Mouse (Mus musculus) limb, embryonic 13.5 days (tissue): ENCODE results near the gene Rab40c. TPM values are rescaled to one million over a fixed set of nuclear protein-coding genes. Genes with fewer than 3 reads are reported as not detected.
A peak's percentile ranks its signal among the peaks of the same experiment; 100 is the strongest.

Experiments used
- ATAC-seq: fragments of 200-750 bp; cut with Nextera tagmentation; 2 replicates; pipeline ENCODE4 v1.8.0; 2017; ENCODE audit warnings: low read depth, moderate number of reproducible peaks, moderate TSS enrichment; ENCODE audit not compliant: low FRiP score
- H3K27ac ChIP-seq: fragments of 300-500 bp; sonication (generic); 2 replicates; pipeline ENCODE4 v1.5.1; 2015; ENCODE audit warnings: inconsistent platforms, mild to moderate bottlenecking, moderate library complexity
- H3K27me3 ChIP-seq: fragments of 300-500 bp; sonication (generic); 2 replicates; pipeline ENCODE4 v1.6.1; 2015; ENCODE audit warnings: mild to moderate bottlenecking, inconsistent platforms
- H3K36me3 ChIP-seq: fragments of 300-500 bp; sonication (generic); 2 replicates; pipeline ENCODE4 v1.6.1; 2015; ENCODE audit warnings: inconsistent platforms, mild to moderate bottlenecking, moderate library complexity
- H3K4me1 ChIP-seq: fragments of 300-500 bp; sonication (generic); 2 replicates; pipeline ENCODE4 v1.6.1; 2015; ENCODE audit warnings: inconsistent platforms
- H3K4me2 ChIP-seq: fragments of 300-500 bp; sonication (generic); replicated peaks from 2 replicates; pipeline ENCODE4 v1.6.1; 2015; ENCODE audit warnings: inconsistent platforms, mild to moderate bottlenecking, moderate library complexity
- H3K4me3 ChIP-seq: fragments of 300-500 bp; sonication (generic); 2 replicates; pipeline ENCODE4 v1.5.1; 2015; ENCODE audit warnings: moderate library complexity, mild to moderate bottlenecking, inconsistent platforms
- H3K9ac ChIP-seq: fragments of 300-500 bp; sonication (generic); 2 replicates; pipeline ENCODE4 v1.6.1; 2015; ENCODE audit warnings: mild to moderate bottlenecking, inconsistent platforms
- H3K9me3 ChIP-seq: fragments of 300-500 bp; sonication (generic); 2 replicates; pipeline ENCODE4 v1.6.1; 2016; ENCODE audit warnings: inconsistent platforms
- WGBS: fragments of 180-500 bp; shearing (Covaris S2); methylation state at CpG from one replicate; pipeline ENCODE4 v1.1.7; 2015; 5-methylcytosine and 5-hydroxymethylcytosine counted together
- polyA plus RNA-seq: library from polyadenylated mRNA; unstranded; fragments of >200 nt; fragmentation: Nextera tagmentation; extraction: Ambion mirVana; gene quantifications from 2 replicates; pipeline ENCODE4 v1.2.1, GENCODE M21; 2015

Gene Rab40c
- polyA plus RNA-seq, 1 experiment from 2014 or later: 37.6 TPM

- Histone ChIP-seq H3K4me2 (no peak overlapping the region), H3K4me3 (no peak overlapping the region), H3K9ac (no peak overlapping the region), H3K27me3 (no peaks in the 10 kb centered on the region), H3K36me3 (peaks cover 74% of the 10 kb centered on the region), H3K27ac (no peak overlapping the region), H3K4me1 (0 out of 2 replicates have a peak, but pooled peaks cover 1% of the 10 kb centered on the region), H3K9me3 (no peaks in the 10 kb centered on the region)
- WGBS: 89% methylated on average over 10 of the region's 10 CpGs
- ATAC-seq: no peak
Observed at GRCm38 (mm10) chr17:25887467-25887866, 32.1 kb downstream of the Rab40c start.

GRCm38 (mm10) chr17:25886806-25887205 lies 32.7 kb downstream of the Rab40c start:
- H3K9ac ChIP-seq: no peak overlapping the region
- no peaks in the 10 kb centered on the region for H3K27me3 ChIP-seq
- no peak overlapping the region for H3K27ac ChIP-seq
- H3K36me3 ChIP-seq: peaks cover 80% of the 10 kb centered on the region
- no peak for ATAC-seq
- no peak overlapping the region for H3K4me3 ChIP-seq
- no peak overlapping the region for H3K4me2 ChIP-seq
- 0 out of 2 replicates have a peak, but pooled peaks cover 5% of the 10 kb centered on the region for H3K4me1 ChIP-seq
- no peaks in the 10 kb centered on the region for H3K9me3 ChIP-seq

- Histone ChIP-seq H3K4me3 (no peak overlapping the region), H3K36me3 (peaks cover 80% of the 10 kb centered on the region), H3K27me3 (no peaks in the 10 kb centered on the region), H3K4me2 (no peak overlapping the region), H3K27ac (no peak overlapping the region), H3K9ac (no peak overlapping the region), H3K9me3 (no peaks in the 10 kb centered on the region), H3K4me1 (peaks cover 15% of the 10 kb centered on the region)
- ATAC-seq: no peak
- WGBS: 61% methylated on average over 4 of the region's 4 CpGs
Observed at GRCm38 (mm10) chr17:25885636-25886035, 33.9 kb downstream of the Rab40c start.

GRCm38 (mm10) chr17:25883824-25884223 lies 35.7 kb downstream of the Rab40c start:
- no peak overlapping the region for H3K27ac ChIP-seq
- no peak overlapping the region for H3K9ac ChIP-seq
- no peak overlapping the region for H3K4me2 ChIP-seq
- no peaks in the 10 kb centered on the region for H3K9me3 ChIP-seq
- H3K4me1 ChIP-seq: peaks cover 20% of the 10 kb centered on the region
- 93% methylated on average over 3 of the region's 3 CpGs for WGBS
- H3K27me3 ChIP-seq: no peaks in the 10 kb centered on the region
- no peak for ATAC-seq
- H3K4me3 ChIP-seq: no peak overlapping the region
- peaks cover 73% of the 10 kb centered on the region for H3K36me3 ChIP-seq

DNA sequence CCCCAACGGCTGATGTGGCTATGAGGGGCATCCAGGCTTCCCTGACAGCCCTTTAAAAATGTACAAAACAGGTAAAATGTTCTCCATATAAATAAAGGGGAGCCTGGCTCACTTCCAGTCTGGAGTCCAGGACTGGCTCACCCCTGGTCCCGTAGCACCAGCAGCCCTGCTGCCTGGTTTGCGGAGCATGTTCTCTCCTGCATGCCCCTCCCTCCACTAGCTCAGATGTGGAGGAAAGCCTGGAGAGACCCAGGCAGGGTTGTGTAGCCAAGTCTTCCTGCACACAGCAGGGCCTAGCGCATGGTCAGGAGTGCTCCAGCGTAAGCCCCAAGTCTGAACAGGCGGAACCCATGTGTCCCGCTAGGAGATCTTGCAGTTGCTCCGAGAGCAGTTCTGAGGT lies 36.3 kb downstream of the Rab40c start:
- no peak for ATAC-seq
- 83% methylated on average over 8 of the region's 8 CpGs for WGBS
- Histone ChIP-seq H3K4me3 (no peak overlapping the region), H3K4me1 (peaks cover 20% of the 10 kb centered on the region), H3K9ac (no peak overlapping the region), H3K27me3 (no peaks in the 10 kb centered on the region), H3K9me3 (no peaks in the 10 kb centered on the region), H3K27ac (no peak overlapping the region), H3K36me3 (peaks cover 73% of the 10 kb centered on the region), H3K4me2 (no peak overlapping the region)

- H3K9ac ChIP-seq: no peak overlapping the region; the same call in 1 of the 2 replicates
- no peak overlapping the region for H3K27ac ChIP-seq
- no peak for ATAC-seq
- peaks cover 20% of the 10 kb centered on the region for H3K4me1 ChIP-seq
- H3K4me3 ChIP-seq: no peak overlapping the region
- no peak overlapping the region for H3K4me2 ChIP-seq
- peaks cover 70% of the 10 kb centered on the region for H3K36me3 ChIP-seq
- H3K9me3 ChIP-seq: no peaks in the 10 kb centered on the region
- no peaks in the 10 kb centered on the region for H3K27me3 ChIP-seq
- 35% methylated on average over 5 of the region's 5 CpGs for WGBS
Observed at GRCm38 (mm10) chr17:25882306-25882705, 37.2 kb downstream of the Rab40c start.

- H3K27me3 ChIP-seq: no peaks in the 10 kb centered on the region
- ATAC-seq: no peak
- H3K27ac ChIP-seq: 0 out of 2 replicates have a peak overlapping the region, but pooled peaks have one; percentile 44
- peaks cover 66% of the 10 kb centered on the region for H3K36me3 ChIP-seq
- no peak overlapping the region for H3K4me2 ChIP-seq
- peaks cover 25% of the 10 kb centered on the region for H3K4me1 ChIP-seq
- 23% methylated on average over 4 of the region's 4 CpGs for WGBS
- no peaks in the 10 kb centered on the region for H3K9me3 ChIP-seq
- no peak overlapping the region for H3K9ac ChIP-seq
- H3K4me3 ChIP-seq: no peak overlapping the region
Observed at GRCm38 (mm10) chr17:25881691-25882090, 37.8 kb downstream of the Rab40c start.

DNA sequence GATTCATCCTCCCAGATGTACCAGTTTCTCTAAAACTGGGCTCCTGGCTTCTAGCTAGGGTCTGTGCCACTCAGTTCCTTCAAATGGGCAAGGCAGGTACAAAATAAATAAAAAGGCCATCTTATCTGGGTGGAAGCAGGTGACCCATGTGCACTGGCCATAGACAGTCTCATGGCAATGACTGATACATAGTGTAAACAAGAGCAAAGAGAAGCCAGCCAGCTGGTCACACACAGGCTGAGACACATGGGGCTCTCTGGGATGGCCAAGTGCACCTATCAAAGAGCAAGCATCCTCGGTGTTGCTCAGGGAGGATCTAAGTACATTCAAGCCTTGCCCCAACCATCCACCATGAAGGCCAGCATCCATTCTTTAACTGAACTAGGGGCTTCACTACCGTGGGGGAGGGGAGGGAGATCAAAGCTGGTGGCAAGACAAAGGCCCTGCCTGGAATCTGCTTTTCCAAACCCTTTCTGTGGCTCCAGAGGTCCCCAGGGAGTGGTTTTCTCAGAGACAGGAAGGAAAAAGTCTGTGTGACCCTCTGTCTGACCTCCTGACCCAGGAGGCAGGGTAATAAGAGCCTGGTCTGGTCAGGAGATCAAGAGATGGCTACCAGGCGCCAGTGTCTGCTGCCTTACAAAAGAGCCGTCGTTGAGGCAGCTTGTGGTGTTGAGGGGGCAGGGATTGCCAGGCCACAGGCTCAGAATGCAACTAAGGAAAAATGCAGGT lies 38.5 kb downstream of the Rab40c start:
- Histone ChIP-seq H3K9ac (no peak overlapping the region), H3K27ac (no peak overlapping the region), H3K4me3 (no peak overlapping the region), H3K9me3 (no peaks in the 10 kb centered on the region), H3K4me2 (no peak overlapping the region), H3K36me3 (peaks cover 64% of the 10 kb centered on the region), H3K4me1 (peaks cover 31% of the 10 kb centered on the region), H3K27me3 (no peaks in the 10 kb centered on the region)
- WGBS: 13% methylated on average over 5 of the region's 5 CpGs
- no peak for ATAC-seq

- H3K4me3 ChIP-seq: no peak within 1 kb of the TSS
- 0 out of 2 replicates have a peak within 1 kb of the TSS, but pooled peaks have one; percentile 44 for H3K27ac ChIP-seq
- H3K4me1 ChIP-seq: peaks cover 35% of the 10 kb centered on the region
Observed at GRCm38 (mm10) chr17:25880196-25880910, 39.2 kb downstream of the Rab40c start, which contains the start of gene Wfikkn1. Gene Wfikkn1, minus strand, starts transcription at chr17:25880858.

GRCm38 (mm10) chr17:25879750-25880149 lies 39.8 kb downstream of the Rab40c start:
- Histone ChIP-seq H3K36me3 (peaks cover 57% of the 10 kb centered on the region), H3K27me3 (no peaks in the 10 kb centered on the region), H3K9ac (peak overlapping the region; percentile 35; the same call in 1 of the 2 replicates), H3K4me2 (no peak overlapping the region), H3K9me3 (no peaks in the 10 kb centered on the region), H3K27ac (no peak overlapping the region), H3K4me3 (no peak overlapping the region), H3K4me1 (peaks cover 35% of the 10 kb centered on the region)
- WGBS: 82% methylated on average over 8 of the region's 8 CpGs
- no peak for ATAC-seq

More at GRCm38 (mm10) chr17:25880196-25880910, 39.2 kb downstream of the Rab40c start, which contains the start of gene Wfikkn1:
- peak within 1 kb of the TSS; percentile 35; the same call in 1 of the 2 replicates for H3K9ac ChIP-seq
- no peak for ATAC-seq
- no peak within 1 kb of the TSS for H3K4me2 ChIP-seq
- WGBS: 26% methylated on average over 5 of the region's 5 CpGs
- peaks cover 63% of the 10 kb centered on the region for H3K36me3 ChIP-seq
- no peaks in the 10 kb centered on the region for H3K9me3 ChIP-seq
- no peaks in the 10 kb centered on the region for H3K27me3 ChIP-seq

- peaks cover 52% of the 10 kb centered on the region for H3K36me3 ChIP-seq
- no peak overlapping the region for H3K27ac ChIP-seq
- peaks cover 37% of the 10 kb centered on the region for H3K4me1 ChIP-seq
- no peaks in the 10 kb centered on the region for H3K9me3 ChIP-seq
- no peak overlapping the region for H3K9ac ChIP-seq
- no peaks in the 10 kb centered on the region for H3K27me3 ChIP-seq
- H3K4me3 ChIP-seq: no peak overlapping the region
- 56% methylated on average over 4 of the region's 4 CpGs for WGBS
- no peak overlapping the region for H3K4me2 ChIP-seq
- ATAC-seq: no peak
Observed at GRCm38 (mm10) chr17:25879261-25879660, 40.3 kb downstream of the Rab40c start.

- H3K4me3 ChIP-seq: no peak overlapping the region
Observed at GRCm38 (mm10) chr17:25878611-25879180, 40.8 kb downstream of the Rab40c start.

More at GRCm38 (mm10) chr17:25878611-25879180, 40.8 kb downstream of the Rab40c start:
- Histone ChIP-seq H3K9ac (no peak overlapping the region), H3K4me1 (peaks cover 42% of the 10 kb centered on the region), H3K4me2 (no peak overlapping the region), H3K27me3 (no peaks in the 10 kb centered on the region), H3K9me3 (no peaks in the 10 kb centered on the region), H3K36me3 (peaks cover 46% of the 10 kb centered on the region), H3K27ac (no peak overlapping the region)
- no peak for ATAC-seq
- 91% methylated on average over 19 of the region's 19 CpGs for WGBS
